Mouse (Mus musculus) lung, postnatal 25 days (tissue): ENCODE measurements around the gene Trim11.
A peak's percentile ranks its signal among the peaks of the same experiment; 100 is the strongest.

ENCODE experiments used
- DNase-seq: peaks from one replicate; pipeline ENCODE4 v3.0.0; 2022; ENCODE audit warnings: low spot score

Trim11 gene

DNA sequence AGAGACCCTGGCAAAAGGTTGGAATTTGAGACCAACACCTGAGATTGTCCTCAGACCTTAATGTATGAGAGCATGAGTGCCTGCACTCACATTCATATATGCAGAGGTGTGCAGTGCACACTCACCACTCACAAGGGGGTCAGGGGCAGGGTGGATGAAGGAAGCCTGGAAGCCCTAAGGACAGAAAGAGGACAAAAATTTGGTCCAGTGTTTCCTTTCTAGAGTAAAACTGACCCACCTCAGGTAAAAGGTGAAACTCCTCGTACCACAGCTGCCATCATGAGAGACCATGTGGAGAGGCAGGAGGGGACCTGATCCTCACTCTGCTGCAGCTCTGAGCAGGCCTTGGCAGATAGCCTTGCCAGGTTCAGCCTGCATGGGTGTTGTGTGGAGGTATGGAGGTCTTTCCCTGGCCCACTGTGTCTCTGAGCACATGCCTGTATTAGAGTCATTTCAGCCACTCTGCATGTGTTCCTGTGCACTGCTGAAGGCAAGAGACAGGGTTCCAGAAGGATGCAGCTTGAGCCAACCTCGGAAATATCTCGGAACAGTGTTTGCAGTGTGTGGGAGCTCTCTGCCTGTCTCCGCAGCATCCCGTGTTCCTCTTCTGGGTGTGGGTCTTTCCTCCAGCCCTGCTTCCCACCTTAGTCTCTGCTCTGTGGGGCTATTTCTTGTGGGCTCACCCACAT is 20.5 kb upstream of the Trim11 start:
- DNase-seq, result no peak

DNA sequence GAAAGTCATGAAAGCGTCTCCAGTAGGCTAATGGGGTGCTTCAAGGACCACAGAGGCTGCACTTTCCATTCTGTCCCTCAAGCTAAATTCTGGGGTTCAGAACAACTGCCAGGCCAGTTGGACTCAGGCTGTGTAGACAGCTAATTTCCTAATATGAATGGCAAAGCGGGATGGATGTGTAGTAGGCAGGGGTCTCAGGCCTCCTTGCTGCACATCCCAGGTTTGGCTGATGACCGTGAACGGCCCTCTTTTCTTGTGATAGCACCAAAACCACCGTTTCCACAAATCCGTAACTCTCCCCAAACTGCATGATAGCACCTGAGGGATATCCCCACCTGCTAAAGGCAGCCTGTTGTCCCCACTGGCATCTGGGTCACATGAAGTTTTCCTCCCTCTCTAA is 19.4 kb upstream of the Trim11 start:
- no peak for DNase-seq

DNA sequence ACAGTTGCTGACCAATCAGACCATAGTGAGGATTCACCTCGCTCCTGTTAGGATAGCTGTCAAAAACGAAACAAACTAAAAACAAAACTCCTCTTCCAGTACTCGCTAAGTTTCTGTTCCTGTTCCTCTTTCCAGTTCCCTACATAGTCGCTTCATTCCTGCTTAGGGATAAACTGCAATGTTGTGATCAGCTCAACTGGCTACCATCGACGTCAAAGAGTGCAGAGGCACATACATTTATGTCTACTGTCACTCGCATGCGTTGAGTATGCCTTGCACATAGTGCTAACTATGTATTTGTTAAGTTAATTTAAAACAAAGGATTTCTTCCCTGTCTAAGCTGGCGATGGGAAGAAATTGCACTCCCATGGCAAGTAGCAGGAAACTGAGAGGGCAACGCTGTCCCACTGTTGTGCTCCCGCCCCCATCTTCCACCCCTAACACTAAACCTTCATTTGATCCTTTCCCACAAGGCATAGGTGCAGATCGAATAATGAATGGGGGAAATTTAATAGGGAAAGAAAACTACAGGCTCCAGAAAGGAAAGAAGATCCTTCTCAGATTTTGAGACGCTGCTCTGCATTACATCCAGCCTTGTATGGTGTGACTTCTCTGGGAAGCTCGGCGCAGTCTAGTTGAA is 18.6 kb upstream of the Trim11 start:
- DNase-seq, result no peak

DNA sequence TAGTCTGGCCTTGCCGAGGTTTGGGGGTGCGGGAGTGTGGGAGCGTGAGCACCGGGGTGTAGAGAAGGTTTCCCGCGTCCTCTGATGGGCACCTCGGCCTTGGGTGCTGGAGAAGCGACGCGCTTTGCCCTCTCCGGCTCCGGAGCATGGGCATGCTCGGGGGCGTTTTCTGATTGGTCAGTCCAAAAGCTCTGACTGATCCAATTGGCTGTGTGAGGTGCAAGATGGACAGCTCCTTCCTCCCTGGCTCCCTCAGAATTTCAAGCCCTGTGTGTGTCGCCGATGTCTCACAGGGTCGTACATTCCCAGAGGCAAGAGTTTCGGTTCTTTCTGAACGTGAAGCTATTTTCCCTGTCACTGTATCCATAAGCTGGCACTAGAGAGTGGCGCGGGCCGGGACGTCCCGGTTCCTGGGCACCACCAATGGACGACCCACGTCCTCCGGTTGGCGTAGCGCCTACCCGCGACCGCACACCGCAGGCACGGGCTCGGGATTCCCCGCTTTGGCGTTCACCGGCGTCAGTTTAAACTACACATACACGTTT is 17.9 kb upstream of the Trim11 start:
- DNase-seq, result peak; percentile 87

DNA sequence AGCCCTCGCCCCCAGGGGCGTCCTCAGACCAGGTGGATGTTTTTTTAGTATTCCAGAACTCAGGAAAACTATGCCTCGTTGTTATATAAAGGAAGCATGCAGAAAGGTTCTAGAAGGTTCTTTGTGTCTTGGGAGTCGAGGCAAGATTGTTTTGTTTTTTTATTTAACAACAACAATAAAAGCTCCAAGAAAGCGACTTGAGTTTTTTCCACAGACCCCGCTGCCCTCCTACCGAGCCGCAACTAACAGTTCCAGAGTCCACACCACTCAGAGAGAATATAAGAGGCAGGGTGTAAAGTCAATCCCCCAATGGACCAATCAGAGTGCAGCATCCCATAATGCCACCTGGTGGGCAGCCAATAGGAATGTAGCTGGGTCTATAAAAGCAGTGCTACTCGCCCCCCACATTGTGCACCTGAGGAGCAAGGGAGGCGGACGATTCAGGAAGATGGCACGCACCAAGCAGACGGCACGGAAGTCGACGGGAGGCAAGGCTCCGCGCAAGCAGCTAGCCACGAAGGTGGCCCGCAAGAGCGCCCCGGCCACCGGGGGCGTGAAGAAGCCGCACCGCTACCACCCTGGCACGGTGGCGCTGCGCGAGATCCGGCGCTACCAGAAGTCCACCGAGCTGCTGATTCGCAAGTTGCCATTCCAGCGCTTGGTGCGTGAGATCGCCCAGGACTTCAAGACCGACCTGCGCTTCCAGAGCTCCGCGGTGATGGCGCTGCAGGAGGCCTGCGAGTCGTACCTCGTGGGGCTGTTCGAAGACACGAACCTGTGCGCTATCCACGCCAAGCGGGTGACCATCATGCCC is 16.3 kb upstream of the Trim11 start:
- no peak for DNase-seq

DNA sequence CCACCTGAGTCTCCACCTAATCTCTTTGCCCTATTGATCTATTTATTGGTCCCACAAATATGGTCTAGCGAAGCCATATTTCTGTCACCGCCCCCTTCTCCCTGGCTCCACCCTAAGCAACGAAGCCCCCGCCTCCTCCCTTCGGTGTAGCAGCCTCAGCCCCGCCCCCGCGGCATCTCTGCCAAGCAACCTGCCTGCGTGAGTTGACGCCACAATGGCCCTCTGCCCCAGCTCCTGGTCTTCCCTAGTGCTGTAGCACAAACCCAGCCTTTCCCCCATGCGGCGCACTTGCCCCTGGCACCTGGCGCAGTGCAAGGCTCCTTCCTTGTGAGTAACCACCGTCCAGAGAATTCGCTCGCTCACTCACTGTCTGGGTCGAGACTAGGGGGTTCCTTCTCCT is 14.3 kb upstream of the Trim11 start:
- no peak for DNase-seq

DNA sequence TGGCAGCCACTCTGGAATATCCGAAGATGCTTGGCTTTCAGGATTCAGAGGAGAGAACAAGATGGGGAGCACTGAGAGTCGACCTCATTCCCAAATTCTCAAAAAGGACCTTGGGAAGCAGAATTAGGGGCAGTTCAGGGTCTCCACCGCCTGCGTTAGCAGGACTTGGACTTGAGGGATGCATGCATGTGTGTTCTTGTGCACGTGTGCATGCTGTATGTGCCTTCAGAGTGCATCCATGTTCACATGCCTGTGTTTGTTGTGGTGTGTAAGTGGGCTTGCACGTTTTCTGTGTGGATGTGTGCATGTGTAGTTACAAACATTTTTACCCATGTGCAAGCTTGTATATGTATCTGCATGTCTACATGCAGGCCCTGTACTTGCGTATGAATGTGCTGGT is 13.7 kb upstream of the Trim11 start:
- DNase-seq, result no peak

DNA sequence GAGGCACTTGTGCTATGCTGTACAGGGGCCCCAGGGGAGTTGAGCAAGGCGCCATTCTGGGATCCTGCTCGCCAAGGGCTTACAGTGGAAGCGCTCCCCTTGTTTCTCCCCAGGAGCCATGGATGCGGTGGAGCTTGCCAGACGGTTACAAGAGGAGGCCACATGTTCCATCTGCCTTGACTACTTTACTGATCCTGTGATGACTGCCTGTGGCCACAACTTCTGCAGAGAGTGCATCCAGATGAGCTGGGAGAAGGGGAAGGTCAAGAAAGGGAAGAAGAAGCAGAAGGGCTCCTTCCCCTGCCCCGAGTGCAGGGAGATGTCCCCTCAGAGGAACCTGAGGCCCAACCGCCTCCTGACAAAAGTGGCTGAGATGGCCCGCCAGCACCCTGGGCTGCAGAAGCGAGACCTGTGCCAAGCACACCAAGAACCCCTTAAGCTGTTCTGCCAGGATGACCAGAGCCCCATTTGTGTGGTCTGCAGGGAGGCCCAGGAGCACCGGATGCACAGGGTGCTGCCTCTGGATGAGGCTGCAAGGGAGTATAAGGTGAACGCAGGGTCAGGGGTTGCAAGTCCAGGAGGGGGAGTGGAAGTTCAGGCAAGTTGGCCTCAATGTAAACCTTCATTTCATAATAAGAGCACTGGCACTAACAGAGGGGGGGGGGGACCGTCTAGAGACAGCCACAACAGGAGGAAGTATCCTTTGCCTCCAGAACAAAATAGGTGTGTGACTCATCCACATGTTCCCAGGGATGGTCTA is 12.7 kb upstream of the Trim11 start:
- no peak for DNase-seq

DNA sequence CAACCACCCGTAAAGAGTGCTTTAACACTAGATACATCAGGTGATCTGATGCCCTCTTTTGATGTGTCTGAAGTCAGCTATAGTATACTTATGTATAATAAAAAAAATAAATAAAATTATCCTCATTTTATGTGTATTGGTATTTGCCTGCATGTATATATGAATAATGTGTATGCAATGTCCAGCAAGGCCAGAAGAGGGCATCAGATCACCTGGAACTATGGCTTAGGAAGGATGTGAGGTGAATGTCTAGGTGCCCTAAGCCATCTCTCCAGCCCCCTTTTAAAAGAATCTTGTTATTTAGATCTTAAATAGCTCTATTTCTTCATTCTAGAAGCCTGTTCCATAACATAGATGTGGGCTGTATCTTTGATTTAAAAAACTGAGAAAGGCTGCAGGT is 10.5 kb upstream of the Trim11 start:
- DNase-seq, result no peak

DNA sequence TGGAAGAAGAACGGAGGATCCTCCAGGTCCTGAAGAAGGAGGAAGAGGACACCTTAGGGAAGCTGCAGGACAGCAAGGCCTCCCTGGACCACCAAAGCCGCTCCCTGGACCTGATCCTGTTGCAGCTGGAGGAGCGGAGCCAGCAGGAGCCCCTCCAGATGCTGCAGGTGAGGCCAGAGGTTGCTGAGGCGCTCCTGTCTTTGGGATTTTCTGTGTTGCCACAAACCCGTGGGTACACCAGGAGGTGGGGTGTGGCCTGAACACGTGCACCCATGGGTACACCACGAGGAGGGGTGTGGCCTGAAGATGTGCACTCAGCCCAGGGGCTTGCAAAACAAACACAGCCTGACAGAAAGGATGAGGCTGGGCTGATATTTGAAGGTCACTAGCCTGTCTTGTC is 9.3 kb upstream of the Trim11 start:
- no peak for DNase-seq

DNA sequence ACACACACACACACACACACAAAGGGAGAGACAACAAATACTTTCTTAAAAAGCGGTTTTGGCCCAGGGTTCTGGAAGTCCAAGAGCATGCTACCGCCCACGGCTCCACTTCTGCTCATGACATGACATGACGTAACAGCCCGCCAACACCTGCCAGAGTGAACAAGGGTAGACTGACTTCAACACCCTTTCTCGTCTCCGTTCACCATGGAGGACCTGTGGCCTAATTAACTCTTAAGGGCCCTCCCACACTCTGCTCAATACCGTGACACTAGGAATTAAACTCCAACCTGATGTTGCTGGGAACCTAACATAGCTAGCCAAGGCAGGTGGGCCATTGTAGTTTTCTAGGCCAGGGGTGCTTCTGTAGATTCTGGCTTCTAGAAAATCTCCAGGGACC is 8.9 kb upstream of the Trim11 start:
- DNase-seq, result no peak

DNA sequence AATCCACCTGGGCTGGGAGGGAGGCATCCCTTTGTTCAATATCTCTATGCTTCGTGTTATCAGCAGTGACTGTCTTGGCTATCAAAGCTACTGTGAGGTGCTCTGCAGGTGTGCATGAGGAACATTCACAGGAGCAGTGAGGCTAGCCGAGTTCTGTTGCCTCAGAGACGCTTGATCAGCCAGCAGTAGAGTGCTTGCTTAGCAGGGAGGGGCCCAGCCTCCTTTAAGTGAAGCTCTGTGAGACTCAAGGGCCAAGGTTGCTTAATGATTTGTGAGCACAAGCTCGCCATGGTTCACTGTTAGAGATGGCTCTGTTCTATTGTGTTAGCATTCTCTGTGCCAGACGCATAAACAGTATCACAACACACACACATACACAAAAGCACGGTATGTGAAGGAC is 8.2 kb upstream of the Trim11 start:
- peak; percentile 87 for DNase-seq

DNA sequence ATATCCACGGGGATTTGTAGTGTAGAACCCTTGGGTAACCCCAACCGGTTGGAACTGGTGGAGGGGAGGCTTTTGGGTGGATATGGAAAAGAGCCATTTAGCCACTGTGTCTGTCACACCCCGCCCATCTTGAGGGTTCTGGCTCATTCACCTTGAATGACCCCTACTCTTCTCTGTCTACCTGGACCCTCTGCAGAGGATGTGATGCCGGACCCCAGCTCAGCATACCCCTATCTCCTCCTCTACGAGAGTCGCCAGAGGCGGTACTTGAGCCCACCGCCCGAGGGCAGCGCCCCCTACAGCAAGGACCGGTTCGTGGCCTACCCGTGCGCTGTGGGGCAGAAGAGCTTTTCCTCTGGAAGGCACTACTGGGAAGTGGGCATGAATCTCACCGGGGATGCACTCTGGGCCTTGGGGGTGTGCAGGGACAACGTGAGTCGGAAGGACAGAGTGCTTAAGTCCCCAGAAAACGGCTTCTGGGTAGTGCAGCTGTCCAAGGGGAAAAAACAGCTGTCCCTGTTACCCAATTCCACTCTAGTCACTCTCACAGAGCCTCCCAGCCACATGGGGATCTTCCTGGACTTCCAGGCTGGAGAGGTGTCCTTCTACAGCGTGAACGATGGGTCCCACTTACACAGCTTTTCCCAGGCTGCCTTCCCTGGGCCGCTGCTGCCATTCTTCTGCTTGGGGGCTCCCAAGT is 6.9 kb upstream of the Trim11 start:
- DNase-seq, result no peak

DNA sequence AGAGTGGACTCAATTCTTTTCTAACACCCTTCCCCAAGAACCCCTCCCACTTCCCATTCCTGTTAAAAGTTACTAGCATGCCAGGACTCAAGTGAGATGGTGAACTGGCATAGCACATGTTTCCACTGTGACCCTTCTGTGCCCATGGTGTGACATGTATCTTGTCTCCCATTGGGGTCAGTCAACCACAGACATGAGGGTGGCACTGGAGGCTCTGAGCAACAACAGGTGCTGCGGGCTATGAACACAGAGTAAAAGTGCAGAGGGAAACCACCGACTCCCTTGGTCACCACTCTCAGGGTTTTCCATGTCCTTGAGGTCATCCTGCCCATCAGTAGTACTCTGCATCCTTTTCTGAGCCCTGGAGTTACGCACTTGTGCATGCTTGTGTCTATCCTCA is 6.1 kb upstream of the Trim11 start:
- DNase-seq, result no peak

DNA sequence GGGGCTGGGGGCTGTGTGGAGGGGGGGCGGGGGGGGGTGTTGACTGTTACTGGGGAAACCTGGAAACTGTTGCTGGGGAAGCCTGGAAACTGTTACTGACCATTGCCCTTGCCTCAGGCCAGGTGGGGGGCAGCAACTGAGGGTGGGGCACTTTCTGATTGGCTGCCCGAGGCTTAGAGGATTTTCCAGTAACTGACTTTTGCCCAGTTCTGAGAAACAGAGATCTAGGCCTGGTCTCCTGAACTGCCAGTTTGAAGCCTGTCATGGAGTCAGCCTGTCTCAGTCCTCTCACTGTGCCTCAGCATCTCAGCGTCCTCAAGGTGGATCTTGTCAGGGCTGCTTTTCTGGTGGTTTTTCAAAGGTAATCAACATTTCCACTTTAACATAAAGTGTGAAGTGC is 3.5 kb upstream of the Trim11 start:
- no peak for DNase-seq

DNA sequence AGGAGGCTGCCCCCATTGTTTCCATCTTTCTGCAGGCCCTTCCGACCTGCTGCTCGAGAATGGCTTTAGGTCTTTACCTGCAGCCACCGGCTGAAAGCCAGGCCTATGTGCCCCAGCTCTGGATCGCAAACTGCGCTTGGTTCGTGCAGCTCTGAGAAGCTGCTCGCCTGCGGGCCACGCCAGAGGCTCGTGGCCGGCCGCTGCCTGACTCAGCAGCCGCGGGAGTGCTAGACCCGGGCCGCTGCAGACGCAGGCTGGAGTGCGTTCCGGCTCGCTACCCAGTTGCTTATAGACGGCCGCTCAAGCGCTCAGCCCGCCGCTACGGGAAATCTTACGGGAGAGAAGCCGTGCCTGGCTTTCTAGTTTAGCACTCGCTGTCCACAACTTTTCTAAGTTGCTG is 743 bp upstream of the Trim11 start:
- DNase-seq, result no peak

DNA sequence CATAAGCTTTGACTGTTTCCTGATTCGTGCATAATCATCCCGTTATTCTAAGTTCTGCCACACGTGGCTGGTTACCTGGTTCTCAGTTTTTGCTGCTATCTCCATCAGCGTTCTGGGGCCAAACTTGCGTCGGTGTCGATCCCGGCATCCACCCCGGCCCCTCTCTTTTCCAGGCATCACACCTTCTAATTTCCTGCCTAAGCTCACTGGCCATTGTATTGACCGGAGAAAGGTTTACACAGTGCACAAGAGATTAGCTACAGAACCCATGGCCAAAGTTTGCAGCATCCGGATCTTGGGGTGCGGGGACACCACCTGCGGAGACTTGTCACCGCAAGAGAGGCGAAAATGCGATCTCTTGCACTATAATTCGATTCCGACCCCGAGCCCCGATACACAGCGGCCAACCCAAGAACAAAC is 276 bp upstream of the Trim11 start:
- DNase-seq, result no peak

DNA sequence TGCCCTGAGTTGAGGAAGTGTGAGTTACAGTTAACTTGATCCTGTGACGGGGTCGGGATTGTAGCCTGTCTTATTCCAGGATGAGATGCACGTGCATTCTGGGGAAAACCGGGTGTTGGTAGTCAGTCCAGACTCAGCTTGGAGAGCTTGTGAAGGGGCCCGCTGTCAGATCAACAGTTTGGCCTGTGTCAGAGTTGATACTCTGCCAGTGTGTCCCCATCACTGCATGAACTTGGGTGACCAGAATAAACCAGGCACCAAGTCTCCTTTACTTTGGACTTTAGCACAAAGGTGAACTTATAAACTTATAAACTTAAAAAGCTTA is 775 bp downstream of the Trim11 start:
- no peak for DNase-seq

DNA sequence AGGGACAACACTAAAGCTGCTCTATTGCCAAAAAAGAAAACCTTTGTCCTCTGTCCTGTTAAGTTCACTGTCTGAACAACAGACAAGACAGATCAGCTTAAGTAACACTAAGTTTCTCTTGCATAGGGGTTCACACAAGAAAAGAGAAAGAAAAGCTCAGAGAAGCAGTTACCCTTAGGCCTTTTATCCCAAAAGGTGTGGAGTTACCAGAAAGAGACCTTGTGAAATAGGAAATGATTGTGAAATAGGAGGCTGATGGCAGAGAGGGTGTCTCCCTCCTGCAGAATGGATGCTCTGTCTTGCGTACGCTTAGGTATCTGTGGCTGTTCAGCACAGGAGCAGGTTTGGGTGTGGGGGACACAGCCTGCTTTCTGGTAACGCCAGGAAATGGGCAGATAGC is 1.3 kb downstream of the Trim11 start:
- no peak for DNase-seq

DNA sequence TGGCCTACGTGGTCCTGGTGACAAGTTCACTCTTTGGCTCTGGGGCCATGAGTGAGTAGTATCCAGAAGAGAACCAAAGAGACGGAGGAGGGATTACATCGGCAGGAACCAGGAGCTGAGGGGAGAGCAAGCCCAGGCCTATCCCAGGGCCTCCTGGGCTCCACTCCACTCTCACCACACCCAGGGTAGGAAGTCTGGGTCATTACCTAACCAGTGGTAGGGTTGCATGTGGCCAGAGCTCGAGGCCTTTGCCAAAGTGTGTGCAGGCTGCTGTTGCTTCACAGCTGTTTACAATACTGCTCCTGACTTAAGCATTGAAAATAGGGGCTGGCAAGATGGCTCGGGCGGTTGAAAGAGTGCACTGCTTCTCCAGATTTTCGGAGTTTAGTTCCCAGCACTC is 1.8 kb downstream of the Trim11 start:
- peak; percentile 59 for DNase-seq

DNA sequence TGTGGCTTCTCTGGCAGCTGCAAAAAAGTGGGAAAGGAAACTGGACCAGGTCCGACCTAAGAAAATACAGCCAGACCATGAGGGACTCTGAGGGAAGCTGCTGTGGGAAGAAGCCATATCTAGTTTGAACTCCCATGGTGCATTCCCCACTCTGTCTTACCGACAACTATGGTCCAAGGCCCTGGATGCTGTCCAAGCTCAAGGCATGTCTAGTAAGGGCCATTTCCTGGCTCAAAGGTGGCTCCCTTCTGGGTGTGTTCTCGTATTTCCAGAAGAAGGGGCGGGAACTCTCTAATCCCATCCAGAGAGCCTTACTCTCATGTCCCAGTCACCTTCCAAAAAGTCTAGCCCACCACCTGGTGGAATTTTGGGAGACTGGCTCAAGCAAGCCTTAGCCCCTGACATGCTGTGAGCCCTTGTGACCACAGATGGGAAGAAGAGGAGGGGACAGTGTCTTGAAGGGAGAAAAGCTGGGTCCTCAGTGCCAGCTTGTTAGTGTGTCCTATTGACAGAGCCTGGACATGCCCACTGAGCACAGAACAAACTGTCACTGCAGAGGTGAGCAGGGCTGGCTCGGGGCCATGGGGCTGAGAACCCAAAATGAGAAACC is 2.6 kb downstream of the Trim11 start:
- DNase-seq, result no peak
